Mouse (Mus musculus) CH12.LX (cell line): ENCODE measurements around the gene Daxx.

Source experiments
- CTCF ChIP-seq, 2 experiments: IDR thresholded peaks in 1 of 2; conservative IDR thresholded peaks in 1 of 2; 2 replicates each; pipeline ENCODE4 v1.5.1; 2011 to 2012; ENCODE audit warnings: low read depth in 2 of 2, low read length in 2 of 2, improper control_type of control experiment in 1 of 2, inconsistent platforms in 1 of 2, mild to moderate bottlenecking in 1 of 2, moderate library complexity in 1 of 2
- E2F4 ChIP-seq: IDR thresholded peaks from 2 replicates; pipeline ENCODE4 v1.6.1; 2011; ENCODE audit warnings: low read depth, low read length, improper control_type of control experiment; ENCODE audit not compliant: insufficient replicate concordance
- EP300 ChIP-seq: IDR thresholded peaks from 2 replicates; pipeline ENCODE4 v1.6.1; 2011; ENCODE audit warnings: low read length, improper control_type of control experiment
- GABPA ChIP-seq: IDR thresholded peaks from 2 replicates; pipeline ENCODE4 v1.6.1; 2012; ENCODE audit warnings: low read depth, low read length, improper control_type of control experiment, inconsistent platforms; ENCODE audit not compliant: insufficient replicate concordance
- JUN ChIP-seq: IDR thresholded peaks from 2 replicates; pipeline ENCODE4 v1.6.1; 2011; ENCODE audit warnings: low read depth, mild to moderate bottlenecking, low read length, improper control_type of control experiment, moderate library complexity; ENCODE audit not compliant: insufficient read depth
- ZC3H11A ChIP-seq: IDR thresholded peaks from 2 replicates; pipeline ENCODE4 v1.6.1; 2012; ENCODE audit warnings: low read depth, mild to moderate bottlenecking, inconsistent platforms, low read length, improper control_type of control experiment

- TF ChIP-seq E2F4, result no peak
- no peak for TF ChIP-seq EP300
- no peak for TF ChIP-seq GABPA
- TF ChIP-seq CTCF (conservative IDR thresholded peaks at IDR 0.05 in 1 of 2, IDR thresholded peaks at IDR 0.05 in 1 of 2; ENCODE audit: low read depth in 2 of 2, low read length in 2 of 2), result no peak
- TF ChIP-seq ZC3H11A, result no peak
- TF ChIP-seq JUN, result no peak
Measured at GRCm38 (mm10) chr17:33953961-33954565, 44.8 kb downstream of the Daxx start.
